Mouse (Mus musculus) MEL (cell line): ENCODE results near the gene Pip5k1b. TPM values are rescaled to one million over a fixed set of nuclear protein-coding genes. Genes with fewer than 3 reads are reported as not detected.

Source experiments
- DNase-seq: peaks from one replicate; pipeline ENCODE4 v3.0.0; 2011; ENCODE audit warnings: low read depth, low spot score
- H3K27ac ChIP-seq: 2 replicates; pipeline ENCODE4 v1.5.1; 2012; ENCODE audit warnings: low read depth, mild to moderate bottlenecking, control low read depth, low read length, moderate library complexity; ENCODE audit not compliant: control insufficient read depth
- H3K27me3 ChIP-seq, 2 experiments: fragments of 150-350 bp in 1 of 2; sonication (generic) in 1 of 2; 2 replicates each; pipeline ENCODE4 v1.6.1; 2012; ENCODE audit warnings: low read length in 2 of 2, mild to moderate bottlenecking in 2 of 2, improper control_type of control experiment in 1 of 2, moderate library complexity in 1 of 2; ENCODE audit not compliant: insufficient read depth in 2 of 2, control insufficient read depth in 1 of 2
- H3K36me3 ChIP-seq, 2 experiments: 2 replicates each; pipeline ENCODE4 v1.6.1; 2012 to 2014; ENCODE audit warnings: low read length in 2 of 2, improper control_type of control experiment in 1 of 2, inconsistent platforms in 1 of 2, mild to moderate bottlenecking in 1 of 2; ENCODE audit not compliant: insufficient read depth in 2 of 2, control insufficient read depth in 1 of 2
- H3K4me1 ChIP-seq, 2 experiments: fragments of 150-350 bp in 1 of 2; sonication (generic) in 1 of 2; 2 replicates each; pipeline ENCODE4 v1.6.1; 2012; ENCODE audit warnings: low read length in 2 of 2, improper control_type of control experiment in 1 of 2, mild to moderate bottlenecking in 1 of 2; ENCODE audit not compliant: insufficient read depth in 2 of 2, control insufficient read depth in 1 of 2
- H3K4me3 ChIP-seq, 2 experiments: fragments of 150-350 bp in 1 of 2; sonication (generic) in 1 of 2; 2 replicates each; pipeline ENCODE4 v1.5.1; 2012; ENCODE audit warnings: low read depth in 2 of 2, low read length in 2 of 2, mild to moderate bottlenecking in 2 of 2, moderate library complexity in 2 of 2, control low read depth in 1 of 2, improper control_type of control experiment in 1 of 2; ENCODE audit not compliant: control insufficient read depth in 1 of 2, insufficient read depth in 1 of 2
- H3K79me2 ChIP-seq: 2 replicates; pipeline ENCODE4 v1.6.1; 2012; ENCODE audit warnings: mild to moderate bottlenecking, low read length, moderate library complexity; ENCODE audit not compliant: control insufficient read depth, poor library complexity, insufficient read depth
- H3K9ac ChIP-seq: 2 replicates; pipeline ENCODE4 v1.6.1; 2012; ENCODE audit warnings: low read depth, mild to moderate bottlenecking, control low read depth, low read length, moderate library complexity; ENCODE audit not compliant: control insufficient read depth, poor library complexity, severe bottlenecking
- H3K9me3 ChIP-seq: fragments of 150-350 bp; sonication (generic); replicated peaks from 2 replicates; pipeline ENCODE4 v1.6.1; 2012; ENCODE audit warnings: mild to moderate bottlenecking, low read length, improper control_type of control experiment, moderate library complexity; ENCODE audit not compliant: insufficient read depth
- BHLHE40 ChIP-seq: IDR thresholded peaks from 2 replicates; pipeline ENCODE4 v1.6.1; 2012; ENCODE audit warnings: low read depth, mild to moderate bottlenecking, inconsistent platforms, low read length, improper control_type of control experiment, borderline replicate concordance
- CHD1 ChIP-seq: IDR thresholded peaks from 2 replicates; pipeline ENCODE4 v1.6.1; 2012; ENCODE audit warnings: low read depth, mild to moderate bottlenecking, inconsistent platforms, low read length, improper control_type of control experiment
- CHD2 ChIP-seq: IDR thresholded peaks from 2 replicates; pipeline ENCODE4 v1.6.1; 2011; ENCODE audit warnings: low read length, improper control_type of control experiment
- E2F4 ChIP-seq: IDR thresholded peaks from 2 replicates; pipeline ENCODE4 v1.6.1; 2011; ENCODE audit warnings: low read depth, low read length, improper control_type of control experiment, borderline replicate concordance
- ELF1 ChIP-seq: IDR thresholded peaks from 2 replicates; pipeline ENCODE4 v1.6.1; 2014; ENCODE audit warnings: low read depth, mild to moderate bottlenecking, inconsistent platforms, low read length, improper control_type of control experiment, moderate library complexity
- EP300 ChIP-seq, 2 experiments: IDR thresholded peaks; 2 replicates each; pipeline ENCODE4 v1.6.1; 2011; ENCODE audit warnings: improper control_type of control experiment in 2 of 2, low read length in 2 of 2, low read depth in 1 of 2, mild to moderate bottlenecking in 1 of 2
- ETS1 ChIP-seq: IDR thresholded peaks from 2 replicates; pipeline ENCODE4 v1.6.1; 2012; ENCODE audit warnings: low read depth, mild to moderate bottlenecking, inconsistent platforms, low read length, improper control_type of control experiment, moderate library complexity
- GABPA ChIP-seq: IDR thresholded peaks from 2 replicates; pipeline ENCODE4 v1.6.1; 2012; ENCODE audit warnings: low read depth, mild to moderate bottlenecking, inconsistent platforms, low read length, improper control_type of control experiment, moderate library complexity
- GATA1 ChIP-seq: IDR thresholded peaks from 2 replicates; pipeline ENCODE4 v1.6.1; 2011; ENCODE audit warnings: low read depth, low read length, improper control_type of control experiment
- HCFC1 ChIP-seq: IDR thresholded peaks from 2 replicates; pipeline ENCODE4 v1.6.1; 2012; ENCODE audit warnings: low read depth, mild to moderate bottlenecking, inconsistent platforms, low read length, improper control_type of control experiment, moderate library complexity
- JUND ChIP-seq: IDR thresholded peaks from 2 replicates; pipeline ENCODE4 v1.6.1; 2011; ENCODE audit warnings: low read depth, mild to moderate bottlenecking, improper control_type of control experiment, low read length
- KAT2A ChIP-seq: conservative IDR thresholded peaks from 2 replicates; pipeline ENCODE4 v1.6.1; 2012; ENCODE audit warnings: low read depth, low read length, improper control_type of control experiment, inconsistent platforms
- MAX ChIP-seq: IDR thresholded peaks from 2 replicates; pipeline ENCODE4 v1.6.1; 2011; ENCODE audit warnings: low read length, improper control_type of control experiment
- MAZ ChIP-seq: IDR thresholded peaks from 2 replicates; pipeline ENCODE4 v1.6.1; 2012; ENCODE audit warnings: low read depth, mild to moderate bottlenecking, inconsistent platforms, low read length, improper control_type of control experiment
- MEF2A ChIP-seq: IDR thresholded peaks from 2 replicates; pipeline ENCODE4 v1.6.1; 2014; ENCODE audit warnings: low read depth, mild to moderate bottlenecking, inconsistent platforms, low read length, improper control_type of control experiment; ENCODE audit not compliant: poor library complexity, insufficient replicate concordance, severe bottlenecking; ENCODE audit errors: extremely low read depth
- MXI1 ChIP-seq: IDR thresholded peaks from 2 replicates; pipeline ENCODE4 v1.6.1; 2011; ENCODE audit warnings: mild to moderate bottlenecking, low read depth, low read length, improper control_type of control experiment
- MYB ChIP-seq: IDR thresholded peaks from 2 replicates; pipeline ENCODE4 v1.6.1; 2011; ENCODE audit warnings: mild to moderate bottlenecking, low read depth, low read length, improper control_type of control experiment
- MYC ChIP-seq: IDR thresholded peaks from 2 replicates; pipeline ENCODE4 v1.6.1; 2011; ENCODE audit warnings: low read depth, mild to moderate bottlenecking, low read length, improper control_type of control experiment, moderate library complexity
- NELFE ChIP-seq: IDR thresholded peaks from 2 replicates; pipeline ENCODE4 v1.6.1; 2011; ENCODE audit warnings: low read depth, low read length, improper control_type of control experiment
- NRF1 ChIP-seq: IDR thresholded peaks from 2 replicates; pipeline ENCODE4 v1.6.1; 2014; ENCODE audit warnings: low read depth, mild to moderate bottlenecking, inconsistent platforms, low read length, improper control_type of control experiment, moderate library complexity; ENCODE audit not compliant: poor library complexity, insufficient read depth, severe bottlenecking
- POLR2A ChIP-seq, 2 experiments: IDR thresholded peaks; 2 replicates each; pipeline ENCODE4 v1.6.1; 2011 to 2012; ENCODE audit warnings: low read length in 2 of 2, mild to moderate bottlenecking in 2 of 2, control low read depth in 1 of 2, improper control_type of control experiment in 1 of 2, low read depth in 1 of 2, moderate library complexity in 1 of 2; ENCODE audit not compliant: control insufficient read depth in 1 of 2, insufficient read depth in 1 of 2, poor library complexity in 1 of 2
- POLR2AphosphoS2 ChIP-seq: IDR thresholded peaks from 2 replicates; pipeline ENCODE4 v1.6.1; 2011; ENCODE audit warnings: low read length, improper control_type of control experiment
- POLR2AphosphoS5 ChIP-seq: IDR thresholded peaks from 2 replicates; pipeline ENCODE4 v1.6.1; 2012; ENCODE audit warnings: low read depth, borderline replicate concordance, mild to moderate bottlenecking, inconsistent platforms, low read length, moderate library complexity, mixed read lengths
- RAD21 ChIP-seq: IDR thresholded peaks from 2 replicates; pipeline ENCODE4 v1.6.1; 2011; ENCODE audit warnings: mild to moderate bottlenecking, low read depth, low read length, improper control_type of control experiment
- SIN3A ChIP-seq: IDR thresholded peaks from 2 replicates; pipeline ENCODE4 v1.6.1; 2012; ENCODE audit warnings: low read length, improper control_type of control experiment, inconsistent platforms
- TAL1 ChIP-seq: IDR thresholded peaks from 2 replicates; pipeline ENCODE4 v1.6.1; 2012; ENCODE audit warnings: mild to moderate bottlenecking, inconsistent platforms, low read length, moderate library complexity, mixed read lengths
- TBP ChIP-seq: IDR thresholded peaks from 2 replicates; pipeline ENCODE4 v1.8.0; 2011; ENCODE audit warnings: low read depth, low read length, improper control_type of control experiment
- UBTF ChIP-seq: IDR thresholded peaks from 2 replicates; pipeline ENCODE4 v1.6.1; 2012; ENCODE audit warnings: low read depth, mild to moderate bottlenecking, inconsistent platforms, low read length, improper control_type of control experiment, moderate library complexity, borderline replicate concordance; ENCODE audit not compliant: insufficient read depth
- USF1 ChIP-seq: IDR thresholded peaks from 2 replicates; pipeline ENCODE4 v1.6.1; 2014; ENCODE audit warnings: low read depth, mild to moderate bottlenecking, inconsistent platforms, low read length, improper control_type of control experiment, moderate library complexity
- USF2 ChIP-seq, 2 experiments: IDR thresholded peaks; 2 replicates each; pipeline ENCODE4 v1.6.1; 2011 to 2012; ENCODE audit warnings: improper control_type of control experiment in 2 of 2, low read length in 2 of 2, borderline replicate concordance in 1 of 2, inconsistent platforms in 1 of 2, low read depth in 1 of 2, mild to moderate bottlenecking in 1 of 2; ENCODE audit not compliant: insufficient read depth in 1 of 2
- ZC3H11A ChIP-seq: IDR thresholded peaks from 2 replicates; pipeline ENCODE4 v1.6.1; 2012; ENCODE audit warnings: low read depth, mild to moderate bottlenecking, inconsistent platforms, low read length, improper control_type of control experiment
- ZKSCAN1 ChIP-seq: IDR thresholded peaks from 2 replicates; pipeline ENCODE4 v1.6.1; 2012; ENCODE audit warnings: low read depth, mild to moderate bottlenecking, inconsistent platforms, low read length, improper control_type of control experiment, moderate library complexity
- ZMIZ1 ChIP-seq: IDR thresholded peaks from 2 replicates; pipeline ENCODE4 v1.6.1; 2012; ENCODE audit warnings: low read depth, mild to moderate bottlenecking, inconsistent platforms, low read length, improper control_type of control experiment, moderate library complexity
- ZNF384 ChIP-seq: IDR thresholded peaks from 2 replicates; pipeline ENCODE4 v1.6.1; 2012; ENCODE audit warnings: low read depth, mild to moderate bottlenecking, inconsistent platforms, low read length, improper control_type of control experiment
- polyA plus RNA-seq, 2 experiments: library from polyadenylated mRNA; stranded (reverse) in 1 of 2; unstranded in 1 of 2; fragments of >175 nt in 1 of 2; fragments of >200 nt in 1 of 2; gene quantifications; 2 replicates each; pipeline versions ENCODE4 v1.2.1 to v1.2.4; 2012; ENCODE audit warnings: low replicate concordance in 2 of 2, low read depth in 1 of 2; ENCODE audit not compliant: insufficient read length in 2 of 2, insufficient read depth in 1 of 2, missing spikeins in 1 of 2
- total RNA-seq: library from RNA; depleted of rRNA; stranded (reverse); fragments of 300-350 nt; gene quantifications from 2 replicates; pipeline ENCODE4 v1.2.3, GENCODE M21; 2012

The Pip5k1b gene
- total and polyA plus RNA-seq, 3 experiments, result 3.4 to 10.0 TPM; not detected in 1

DNA sequence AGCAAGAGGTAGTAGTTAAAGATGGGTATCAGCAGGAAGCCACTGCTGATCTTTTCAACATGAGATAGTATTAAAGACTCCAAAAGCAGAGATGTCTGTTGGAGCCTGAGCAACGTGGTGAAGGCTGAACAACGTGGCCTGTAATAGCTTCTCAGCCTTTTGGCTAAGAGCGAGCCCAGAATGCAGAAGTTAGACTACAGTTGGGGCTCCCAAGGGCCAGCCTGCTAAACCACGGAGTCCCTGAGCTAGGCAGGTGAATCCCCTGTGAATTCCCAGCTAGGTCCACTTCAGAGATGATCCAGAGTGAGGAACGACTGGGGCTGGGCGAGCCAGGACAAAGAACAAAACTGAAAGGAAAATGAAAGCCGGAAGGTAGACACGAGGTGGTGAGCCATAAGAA is 104.9 kb downstream of the Pip5k1b start:
- Histone ChIP-seq H3K9ac (peak overlapping the region; percentile 73), H3K4me1 (peaks cover 19 to 24% of the 10 kb centered on the region in 2 experiments), H3K36me3 (peaks cover 0 to 33% of the 10 kb centered on the region in 2 experiments; a peak in 2 of 4 replicates), H3K4me3 (peak overlapping the region in 1 of 2 experiments; percentile 36; a peak in 2 of 4 replicates), H3K9me3 (no peaks in the 10 kb centered on the region), H3K27me3 (no peaks in the 10 kb centered on the region), H3K79me2 (no peaks in the 10 kb centered on the region), H3K27ac (peak overlapping the region; percentile 56)
- DNase-seq, result peak; percentile 73
- TF ChIP-seq MAX (0 out of 2 replicates have a peak, but pooled peaks have one; percentile 51), TBP (no peak), MAZ (no peak), JUND (no peak), POLR2AphosphoS5 (no peak), POLR2AphosphoS2 (no peak), NRF1 (no peak), ZKSCAN1 (no peak), CHD1 (no peak), GATA1 (no peak), MXI1 (peak; percentile 52; the same call in 1 of the 2 replicates), E2F4 (no peak), ELF1 (no peak), EP300 (IDR thresholded peaks at IDR 0.05; ENCODE audit: low read depth in 1 of 2, low read length in 2 of 2) (peak in 1 of 2 experiments; percentile 28; a peak in 1 of 4 replicates), SIN3A (no peak), ZNF384 (no peak), MYC (0 out of 2 replicates have a peak, but pooled peaks have one; percentile 67), ZC3H11A (no peak), UBTF (no peak), GABPA (no peak), CHD2 (no peak), USF2 (IDR thresholded peaks at IDR 0.05; ENCODE audit: borderline replicate concordance in 1 of 2, insufficient read depth in 1 of 2, low read depth in 1 of 2, low read length in 2 of 2) (no peak), MEF2A (no peak), HCFC1 (no peak), POLR2A (IDR thresholded peaks at IDR 0.05; ENCODE audit: control insufficient read depth in 1 of 2, insufficient read depth in 1 of 2, low read depth in 1 of 2, low read length in 2 of 2, poor library complexity in 1 of 2) (no peak), ETS1 (no peak), ZMIZ1 (no peak), BHLHE40 (no peak), KAT2A (no peak), RAD21 (no peak), NELFE (no peak), MYB (no peak), USF1 (no peak), TAL1 (no peak)
- TF ChIP-seq, all 39 proteins: peak for 4
